Mouse (Mus musculus) MEL (cell line): ENCODE data around the gene Gucd1.
A peak's percentile ranks its signal among the peaks of the same experiment; 100 is the strongest.

Source experiments
- CHD1 ChIP-seq: IDR thresholded peaks from 2 replicates; pipeline ENCODE4 v1.6.1; 2012; ENCODE audit warnings: low read depth, mild to moderate bottlenecking, inconsistent platforms, low read length, improper control_type of control experiment
- CTCF ChIP-seq, 3 experiments: IDR thresholded peaks in 2 of 3; conservative IDR thresholded peaks in 1 of 3; 2 replicates each; pipeline ENCODE4 v1.5.1; 2011 to 2012; ENCODE audit warnings: low read length in 3 of 3, low read depth in 2 of 3, mild to moderate bottlenecking in 2 of 3, improper control_type of control experiment in 1 of 3, inconsistent platforms in 1 of 3, mixed read lengths in 1 of 3, moderate library complexity in 1 of 3; ENCODE audit not compliant: control insufficient read depth in 1 of 3, insufficient read depth in 1 of 3, poor library complexity in 1 of 3, severe bottlenecking in 1 of 3
- EP300 ChIP-seq, 2 experiments: IDR thresholded peaks; 2 replicates each; pipeline ENCODE4 v1.6.1; 2011; ENCODE audit warnings: improper control_type of control experiment in 2 of 2, low read length in 2 of 2, low read depth in 1 of 2, mild to moderate bottlenecking in 1 of 2
- ETS1 ChIP-seq: IDR thresholded peaks from 2 replicates; pipeline ENCODE4 v1.6.1; 2012; ENCODE audit warnings: low read depth, mild to moderate bottlenecking, inconsistent platforms, low read length, improper control_type of control experiment, moderate library complexity
- GATA1 ChIP-seq: IDR thresholded peaks from 2 replicates; pipeline ENCODE4 v1.6.1; 2011; ENCODE audit warnings: low read depth, low read length, improper control_type of control experiment
- MAFK ChIP-seq: IDR thresholded peaks from 2 replicates; pipeline ENCODE4 v1.6.1; 2011; ENCODE audit warnings: low read depth, mild to moderate bottlenecking, low read length, improper control_type of control experiment, borderline replicate concordance
- MAX ChIP-seq: IDR thresholded peaks from 2 replicates; pipeline ENCODE4 v1.6.1; 2011; ENCODE audit warnings: low read length, improper control_type of control experiment
- POLR2A ChIP-seq, 2 experiments: IDR thresholded peaks; 2 replicates each; pipeline ENCODE4 v1.6.1; 2011 to 2012; ENCODE audit warnings: low read length in 2 of 2, mild to moderate bottlenecking in 2 of 2, control low read depth in 1 of 2, improper control_type of control experiment in 1 of 2, low read depth in 1 of 2, moderate library complexity in 1 of 2; ENCODE audit not compliant: control insufficient read depth in 1 of 2, insufficient read depth in 1 of 2, poor library complexity in 1 of 2
- POLR2AphosphoS5 ChIP-seq: IDR thresholded peaks from 2 replicates; pipeline ENCODE4 v1.6.1; 2012; ENCODE audit warnings: low read depth, borderline replicate concordance, mild to moderate bottlenecking, inconsistent platforms, low read length, moderate library complexity, mixed read lengths
- TAL1 ChIP-seq: IDR thresholded peaks from 2 replicates; pipeline ENCODE4 v1.6.1; 2012; ENCODE audit warnings: mild to moderate bottlenecking, inconsistent platforms, low read length, moderate library complexity, mixed read lengths
- ZKSCAN1 ChIP-seq: IDR thresholded peaks from 2 replicates; pipeline ENCODE4 v1.6.1; 2012; ENCODE audit warnings: low read depth, mild to moderate bottlenecking, inconsistent platforms, low read length, improper control_type of control experiment, moderate library complexity
- ZNF384 ChIP-seq: IDR thresholded peaks from 2 replicates; pipeline ENCODE4 v1.6.1; 2012; ENCODE audit warnings: low read depth, mild to moderate bottlenecking, inconsistent platforms, low read length, improper control_type of control experiment

- TF ChIP-seq TAL1 (peak; percentile 92), EP300 (IDR thresholded peaks at IDR 0.05; ENCODE audit: low read depth in 1 of 2, low read length in 2 of 2) (peak; percentile 95 to 97), ZKSCAN1 (no peak), POLR2AphosphoS5 (no peak), ETS1 (peak; percentile 88), POLR2A (IDR thresholded peaks at IDR 0.05; ENCODE audit: control insufficient read depth in 1 of 2, insufficient read depth in 1 of 2, low read depth in 1 of 2, low read length in 2 of 2, poor library complexity in 1 of 2) (peak in 1 of 2 experiments; percentile 42; a peak in 1 of 4 replicates), MAX (no peak), CHD1 (no peak), CTCF (IDR thresholded peaks at IDR 0.05 in 2 of 3, conservative IDR thresholded peaks at IDR 0.05 in 1 of 3; ENCODE audit: control insufficient read depth in 1 of 3, insufficient read depth in 1 of 3, low read depth in 2 of 3, low read length in 3 of 3, poor library complexity in 1 of 3, severe bottlenecking in 1 of 3) (no peak), MAFK (peak; percentile 45; the same call in 1 of the 2 replicates), ZNF384 (no peak), GATA1 (peak; percentile 98)
Measured at GRCm38 (mm10) chr10:75301937-75302336, 215.8 kb downstream of the Gucd1 start.
